Mouse (Mus musculus) brain, embryonic 14.5 days (tissue): ENCODE data around the gene Wfikkn1.

Experiments
- CTCF ChIP-seq: fragments of 200-500 bp; IDR thresholded peaks from 2 replicates; pipeline ENCODE4 v1.5.1; 2012; ENCODE audit warnings: inconsistent platforms, mild to moderate bottlenecking, moderate library complexity, borderline replicate concordance; ENCODE audit not compliant: insufficient read depth, insufficient read length; ENCODE audit errors: extremely low read depth
- POLR2A ChIP-seq: fragments of 200-500 bp; IDR thresholded peaks from 2 replicates; pipeline ENCODE4 v1.6.1; 2012; ENCODE audit warnings: mild to moderate bottlenecking, inconsistent platforms, borderline replicate concordance; ENCODE audit not compliant: poor library complexity, insufficient read depth, insufficient read length, severe bottlenecking; ENCODE audit errors: extremely low read depth

DNA sequence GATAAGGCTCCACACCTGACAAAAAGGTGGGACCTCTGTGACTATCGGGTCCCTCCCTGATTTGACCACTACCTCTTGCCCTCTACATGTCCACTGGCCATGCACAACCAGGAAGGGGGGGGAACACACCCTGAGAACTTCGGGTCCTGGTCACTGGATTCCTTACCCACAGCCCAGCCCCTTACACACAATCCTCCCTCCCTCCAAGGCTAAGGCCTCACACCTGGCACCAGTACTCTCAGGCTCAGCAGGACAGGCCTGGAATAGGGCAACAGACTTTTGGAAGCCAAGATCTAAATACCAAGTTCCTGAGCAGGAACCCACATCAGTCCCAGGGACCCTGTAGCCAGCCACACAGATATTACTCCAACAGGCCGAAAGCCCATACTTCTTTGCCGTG, 41.8 kb downstream of the Wfikkn1 start:
- no peak for TF ChIP-seq CTCF
- no peak for TF ChIP-seq POLR2A
